Mouse (Mus musculus): ENCODE results near the gene Abca7. TPM values are rescaled to one million over a fixed set of nuclear protein-coding genes. Genes with fewer than 3 reads are reported as not detected.

The Abca7 gene
- total RNA-seq (2014; fragmentation: Nextera tagmentation) (17.4 and 35.9 TPM in 2 replicates), total RNA-seq (2017) (12.1 and 15.2 TPM in 2 replicates), polyA plus RNA-seq (2012) (21.1 and 21.6 TPM in 2 replicates)

DNA sequence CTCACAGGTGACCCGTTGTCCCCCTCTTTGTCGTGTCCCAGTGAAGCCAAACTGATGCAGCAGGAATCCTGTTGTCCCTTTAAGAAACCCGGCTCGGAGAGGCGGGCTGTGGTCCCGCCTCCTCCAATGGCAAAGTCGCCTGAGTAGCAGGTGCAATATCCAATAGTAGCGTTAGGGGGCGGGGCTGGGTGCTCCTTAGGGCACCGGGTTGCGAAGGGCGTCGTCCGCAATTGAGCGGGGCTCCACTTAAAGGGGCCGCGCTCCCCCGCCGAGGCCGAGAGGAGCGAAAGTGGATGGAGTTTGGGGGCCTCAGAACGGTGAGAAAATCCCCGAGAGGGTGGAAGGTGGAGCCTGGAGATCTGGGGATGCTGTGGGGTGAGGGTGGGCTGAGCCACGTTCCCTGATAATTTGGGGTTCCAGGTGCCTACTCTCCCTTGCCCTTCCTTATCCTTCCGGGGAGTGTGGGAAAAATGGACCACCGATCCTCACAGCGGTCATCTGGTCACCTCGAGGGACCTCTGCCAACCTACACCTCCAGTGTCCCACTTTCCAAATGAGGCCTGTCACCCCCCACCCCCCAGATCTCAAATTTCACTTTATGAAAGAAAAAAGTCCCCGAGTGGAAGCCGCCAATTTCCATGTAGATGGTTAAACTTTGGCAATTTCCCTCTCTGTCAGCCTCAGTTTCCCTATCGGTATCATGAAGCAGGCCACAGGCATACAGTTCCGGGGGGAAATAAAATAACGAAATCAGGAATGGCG lies at the start of gene Abca7:
Gene Abca7 (plus strand): TSS at position 223 of the 762 bp plus-strand sequence.
- DNase-seq (ENCODE audit: low spot score): peak; percentile 97
- ATAC-seq (ENCODE audit: extremely low read depth, insufficient number of reproducible peaks, low FRiP score, poor library complexity, severe bottlenecking): peak; percentile 85
- peak within 1 kb of the TSS; percentile 74 for H3K4me3 ChIP-seq (ENCODE audit: low read depth, low read length)
- no peak for TF ChIP-seq TAL1 (conservative IDR thresholded peaks at IDR 0.05; ENCODE audit: low read depth, low read length)
- TF ChIP-seq POLR2AphosphoS5 (IDR thresholded peaks at IDR 0.05; ENCODE audit: insufficient replicate concordance, low read depth, low read length): no peak
- TF ChIP-seq GATA2 (IDR thresholded peaks at IDR 0.05; ENCODE audit: borderline replicate concordance, low read depth, low read length): no peak
- TF ChIP-seq CTCF (IDR thresholded peaks at IDR 0.05; ENCODE audit: low read depth, low read length): no peak
- no peak for TF ChIP-seq GATA1 (IDR thresholded peaks at IDR 0.05; ENCODE audit: borderline replicate concordance, low read length)
- peaks cover 59% of the 10 kb centered on the region for H3K36me3 ChIP-seq (replicated peaks)
- peaks cover 57% of the 10 kb centered on the region for H3K4me1 ChIP-seq (ENCODE audit: insufficient read depth, low read depth, low read length)
- H3K9me3 ChIP-seq (replicated peaks): peaks cover 9% of the 10 kb centered on the region
- H3K27me3 ChIP-seq (ENCODE audit: insufficient read depth, low read length): no peaks in the 10 kb centered on the region

DNA sequence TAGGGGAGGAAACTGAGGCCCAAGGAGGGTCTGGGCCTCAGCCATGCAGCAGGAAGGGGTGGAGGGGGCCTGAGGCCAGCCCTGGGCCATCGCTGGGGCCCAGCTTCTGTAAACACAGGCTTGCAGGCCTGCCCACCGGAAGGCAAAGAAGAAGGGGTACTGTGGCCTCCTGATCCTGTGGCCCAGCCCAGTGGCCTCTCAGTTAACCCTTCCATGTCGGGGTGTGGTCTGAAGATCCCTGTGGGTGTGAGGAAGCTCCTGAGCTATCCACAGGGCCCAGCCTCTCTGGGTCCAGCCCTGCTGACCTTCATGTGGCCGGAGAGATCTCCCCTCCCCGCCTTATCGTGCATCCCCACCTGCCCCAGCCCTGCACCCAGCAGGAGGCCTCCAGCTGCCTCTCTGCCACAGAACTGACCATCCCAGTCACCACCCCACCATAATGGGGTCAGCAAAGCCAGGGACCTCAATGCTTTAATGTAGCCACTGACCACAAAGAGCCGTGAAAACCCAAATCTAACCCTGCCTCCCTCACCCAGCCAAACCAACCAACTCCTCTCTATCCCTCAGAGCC lies 49.5 kb upstream of the Abca7 start:
- ATAC-seq (ENCODE audit: extremely low read depth, insufficient number of reproducible peaks, low FRiP score, poor library complexity, severe bottlenecking) (peak; percentile 52; the same call in 1 of the 2 replicates), DNase-seq (ENCODE audit: low spot score) (peak; percentile 65)
- Histone ChIP-seq H3K27me3 (ENCODE audit: insufficient read depth, low read length) (no peaks in the 10 kb centered on the region), H3K4me3 (ENCODE audit: low read depth, low read length) (peak overlapping the region; percentile 62; the same call in 1 of the 2 replicates), H3K36me3 (replicated peaks) (peaks cover 98% of the 10 kb centered on the region), H3K9me3 (replicated peaks) (no peaks in the 10 kb centered on the region), H3K4me1 (ENCODE audit: insufficient read depth, low read depth, low read length) (peaks cover 71% of the 10 kb centered on the region)
- TF ChIP-seq GATA1 (IDR thresholded peaks at IDR 0.05; ENCODE audit: borderline replicate concordance, low read length) (no peak), GATA2 (IDR thresholded peaks at IDR 0.05; ENCODE audit: borderline replicate concordance, low read depth, low read length) (no peak), TAL1 (conservative IDR thresholded peaks at IDR 0.05; ENCODE audit: low read depth, low read length) (no peak), CTCF (IDR thresholded peaks at IDR 0.05; ENCODE audit: low read depth, low read length) (no peak), POLR2AphosphoS5 (IDR thresholded peaks at IDR 0.05; ENCODE audit: insufficient replicate concordance, low read depth, low read length) (no peak)

DNA sequence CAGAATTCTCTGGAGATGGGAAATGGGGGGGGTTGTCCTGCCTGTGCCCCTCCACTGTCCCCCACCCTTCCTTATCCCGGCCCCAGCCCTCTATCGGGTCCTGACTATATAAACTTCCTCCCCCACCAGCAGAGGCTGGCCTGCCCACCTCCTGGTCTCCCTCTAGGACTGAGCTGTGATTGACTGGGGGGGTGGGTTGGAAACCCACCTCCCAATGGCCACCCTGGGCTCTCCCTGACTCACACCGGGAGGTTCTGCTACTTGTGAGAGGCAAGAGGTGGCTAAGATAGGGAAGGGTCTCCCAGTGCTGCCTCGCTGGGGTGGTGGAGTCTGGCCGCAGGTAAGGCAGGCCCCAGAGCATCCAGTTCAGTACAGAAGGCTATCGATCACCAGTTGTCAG lies 48.8 kb upstream of the Abca7 start:
- Histone ChIP-seq H3K4me3 (ENCODE audit: low read depth, low read length) (no peak overlapping the region), H3K36me3 (replicated peaks) (peaks cover 95% of the 10 kb centered on the region), H3K4me1 (ENCODE audit: insufficient read depth, low read depth, low read length) (peaks cover 64% of the 10 kb centered on the region)

GRCm38 (mm10) chr10:79949873-79950272 lies 46.4 kb upstream of the Abca7 start:
- Histone ChIP-seq H3K27me3 (ENCODE audit: insufficient read depth, low read length) (no peaks in the 10 kb centered on the region), H3K4me3 (ENCODE audit: low read depth, low read length) (no peak overlapping the region), H3K36me3 (replicated peaks) (peaks cover 89% of the 10 kb centered on the region), H3K9me3 (replicated peaks) (no peaks in the 10 kb centered on the region), H3K4me1 (ENCODE audit: insufficient read depth, low read depth, low read length) (peaks cover 50% of the 10 kb centered on the region)
- ATAC-seq (ENCODE audit: extremely low read depth, insufficient number of reproducible peaks, low FRiP score, poor library complexity, severe bottlenecking) (no peak), DNase-seq (ENCODE audit: low spot score) (no peak)
- no peak for TF ChIP-seq GATA2 (IDR thresholded peaks at IDR 0.05; ENCODE audit: borderline replicate concordance, low read depth, low read length)
- TF ChIP-seq CTCF (IDR thresholded peaks at IDR 0.05; ENCODE audit: low read depth, low read length): no peak
- no peak for TF ChIP-seq GATA1 (IDR thresholded peaks at IDR 0.05; ENCODE audit: borderline replicate concordance, low read length)
- TF ChIP-seq TAL1 (conservative IDR thresholded peaks at IDR 0.05; ENCODE audit: low read depth, low read length): no peak
- TF ChIP-seq POLR2AphosphoS5 (IDR thresholded peaks at IDR 0.05; ENCODE audit: insufficient replicate concordance, low read depth, low read length): no peak

More for the DNA sequence above, 48.8 kb upstream of the Abca7 start:
- H3K27me3 ChIP-seq (ENCODE audit: insufficient read depth, low read length): no peaks in the 10 kb centered on the region
- ATAC-seq (ENCODE audit: extremely low read depth, insufficient number of reproducible peaks, low FRiP score, poor library complexity, severe bottlenecking) (no peak), DNase-seq (ENCODE audit: low spot score) (no peak)
- TF ChIP-seq CTCF (IDR thresholded peaks at IDR 0.05; ENCODE audit: low read depth, low read length) (no peak), POLR2AphosphoS5 (IDR thresholded peaks at IDR 0.05; ENCODE audit: insufficient replicate concordance, low read depth, low read length) (no peak)
- H3K9me3 ChIP-seq (replicated peaks): no peaks in the 10 kb centered on the region

DNA sequence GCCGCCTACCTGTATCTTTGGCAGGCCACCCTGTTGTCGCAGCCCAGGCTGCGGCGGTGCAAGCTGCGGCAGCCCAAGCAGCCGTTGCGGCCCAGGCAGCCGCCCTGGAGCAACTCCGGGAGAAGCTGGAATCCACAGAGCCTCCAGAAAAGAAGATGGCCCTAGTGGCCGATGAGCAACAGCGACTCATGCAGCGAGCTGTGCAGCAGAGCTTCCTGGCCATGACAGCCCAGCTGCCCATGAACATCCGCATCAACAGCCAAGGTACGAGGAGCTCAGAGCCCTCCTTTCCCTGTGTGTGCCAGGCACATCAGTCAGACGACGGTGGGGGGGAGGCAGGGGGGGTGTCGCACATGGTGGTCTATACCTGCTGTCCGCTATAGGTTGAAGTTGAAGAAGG lies 45.6 kb upstream of the Abca7 start:
- DNase-seq (ENCODE audit: low spot score): no peak
- Histone ChIP-seq H3K4me1 (ENCODE audit: insufficient read depth, low read depth, low read length) (peaks cover 44% of the 10 kb centered on the region), H3K36me3 (replicated peaks) (peaks cover 82% of the 10 kb centered on the region), H3K27me3 (ENCODE audit: insufficient read depth, low read length) (peaks cover under 1% of the 10 kb centered on the region; the same call in 1 of the 2 replicates), H3K4me3 (ENCODE audit: low read depth, low read length) (no peak overlapping the region), H3K9me3 (replicated peaks) (no peaks in the 10 kb centered on the region)
- TF ChIP-seq TAL1 (conservative IDR thresholded peaks at IDR 0.05; ENCODE audit: low read depth, low read length) (no peak), POLR2AphosphoS5 (IDR thresholded peaks at IDR 0.05; ENCODE audit: insufficient replicate concordance, low read depth, low read length) (no peak), CTCF (IDR thresholded peaks at IDR 0.05; ENCODE audit: low read depth, low read length) (no peak), GATA1 (IDR thresholded peaks at IDR 0.05; ENCODE audit: borderline replicate concordance, low read length) (no peak), GATA2 (IDR thresholded peaks at IDR 0.05; ENCODE audit: borderline replicate concordance, low read depth, low read length) (no peak)
- no peak for ATAC-seq (ENCODE audit: extremely low read depth, insufficient number of reproducible peaks, low FRiP score, poor library complexity, severe bottlenecking)

GRCm38 (mm10) chr10:79953946-79954345 lies 42.3 kb upstream of the Abca7 start:
- no peaks in the 10 kb centered on the region for H3K9me3 ChIP-seq (replicated peaks)
- TF ChIP-seq GATA2 (IDR thresholded peaks at IDR 0.05; ENCODE audit: borderline replicate concordance, low read depth, low read length) (no peak), CTCF (IDR thresholded peaks at IDR 0.05; ENCODE audit: low read depth, low read length) (peak; percentile 65)
- DNase-seq (ENCODE audit: low spot score): no peak
- peaks cover 22% of the 10 kb centered on the region for H3K4me1 ChIP-seq (ENCODE audit: insufficient read depth, low read depth, low read length)
- H3K27me3 ChIP-seq (ENCODE audit: insufficient read depth, low read length): peaks cover 7% of the 10 kb centered on the region; the same call in 1 of the 2 replicates
- H3K4me3 ChIP-seq (ENCODE audit: low read depth, low read length): no peak overlapping the region
- peaks cover 53% of the 10 kb centered on the region for H3K36me3 ChIP-seq (replicated peaks)
- ATAC-seq (ENCODE audit: extremely low read depth, insufficient number of reproducible peaks, low FRiP score, poor library complexity, severe bottlenecking): no peak

Measured in G1E (cell line).